Mouse (Mus musculus): ENCODE measurements around the gene Taf3. TPM values are rescaled to one million over a fixed set of nuclear protein-coding genes. Genes with fewer than 3 reads are reported as not detected.

Gene Taf3
- polyA plus RNA-seq, 1 experiment from 2014 or later = 12.6 TPM

DNA sequence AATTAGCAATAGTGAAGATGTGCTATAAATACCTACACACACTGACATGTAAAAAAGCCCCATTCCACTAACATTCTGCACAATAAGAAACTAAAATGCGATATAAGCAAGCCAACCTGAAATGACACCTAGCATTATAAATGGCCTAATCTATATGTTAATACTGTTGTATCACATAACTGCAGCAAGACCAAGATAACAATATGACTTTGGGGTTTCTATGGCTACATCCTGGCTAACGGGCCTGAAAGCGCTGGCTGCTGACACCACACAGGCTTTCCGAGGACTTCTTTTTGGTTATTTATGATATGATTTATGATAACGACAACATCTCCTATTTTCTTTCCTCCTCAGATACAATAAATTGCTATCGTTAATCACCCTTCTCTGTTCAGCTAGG is 90.4 kb downstream of the Taf3 start:
- Histone ChIP-seq H3K9ac (ENCODE audit: low read depth, low read length) (no peak overlapping the region), H3K36me3 (ENCODE audit: insufficient read depth, low read length) (no peaks in the 10 kb centered on the region), H3K4me1 (replicated peaks; ENCODE audit: insufficient read depth, low read length) (peaks cover 8% of the 10 kb centered on the region; the same call in 1 of the 2 replicates), H3K4me2 (ENCODE audit: low read length) (no peak overlapping the region), H3K9me3 (replicated peaks; ENCODE audit: low read length) (no peaks in the 10 kb centered on the region), H3K4me3 (replicated peaks; ENCODE audit: low read depth, low read length) (no peak overlapping the region), H3K27me3 (ENCODE audit: insufficient read depth, low read length) (no peaks in the 10 kb centered on the region), H3K27ac (no peak overlapping the region)
- ATAC-seq (replicated peaks; ENCODE audit: low FRiP score, low read depth) (no peak), DNase-seq (ENCODE audit: low spot score) (no peak)
- no peak for TF ChIP-seq CTCF (IDR thresholded peaks at IDR 0.05; ENCODE audit: low read depth)
- WGBS = 52% methylated on average over 6 of the region's 6 CpGs

DNA sequence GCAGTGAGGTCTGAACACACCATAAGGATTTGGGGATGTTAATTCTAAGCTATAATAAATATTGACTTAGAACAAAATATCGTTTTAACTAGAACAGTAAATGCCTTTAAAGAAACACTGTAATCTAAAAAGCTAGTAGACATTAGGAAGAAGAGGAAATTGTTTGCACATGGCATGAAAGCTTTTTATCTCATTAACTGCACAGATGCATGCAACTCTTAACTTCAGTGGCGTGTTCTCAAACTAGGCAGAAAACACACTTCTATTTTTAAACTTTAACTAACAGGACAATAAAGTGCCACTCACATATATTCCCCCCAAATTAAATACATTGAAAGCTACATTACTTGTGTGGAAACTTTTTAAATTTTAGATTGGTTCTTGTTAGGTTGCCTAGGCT is 91.8 kb downstream of the Taf3 start:
- peaks cover 8% of the 10 kb centered on the region; the same call in 1 of the 2 replicates for H3K4me1 ChIP-seq (replicated peaks; ENCODE audit: insufficient read depth, low read length)
- no peaks in the 10 kb centered on the region for H3K9me3 ChIP-seq (replicated peaks; ENCODE audit: low read length)
- 37% methylated on average over 2 of the region's 2 CpGs for WGBS
- 0 out of 2 replicates have a peak, but pooled peaks cover 5% of the 10 kb centered on the region for H3K36me3 ChIP-seq (ENCODE audit: insufficient read depth, low read length)
- H3K4me3 ChIP-seq (replicated peaks; ENCODE audit: low read depth, low read length) = no peak overlapping the region
- H3K9ac ChIP-seq (ENCODE audit: low read depth, low read length) = no peak overlapping the region
- H3K27me3 ChIP-seq (ENCODE audit: insufficient read depth, low read length) = no peaks in the 10 kb centered on the region
- H3K27ac ChIP-seq = no peak overlapping the region
- DNase-seq (ENCODE audit: low spot score) (no peak), ATAC-seq (replicated peaks; ENCODE audit: low FRiP score, low read depth) (no peak)
- no peak overlapping the region for H3K4me2 ChIP-seq (ENCODE audit: low read length)
- TF ChIP-seq CTCF (IDR thresholded peaks at IDR 0.05; ENCODE audit: low read depth) = no peak

DNA sequence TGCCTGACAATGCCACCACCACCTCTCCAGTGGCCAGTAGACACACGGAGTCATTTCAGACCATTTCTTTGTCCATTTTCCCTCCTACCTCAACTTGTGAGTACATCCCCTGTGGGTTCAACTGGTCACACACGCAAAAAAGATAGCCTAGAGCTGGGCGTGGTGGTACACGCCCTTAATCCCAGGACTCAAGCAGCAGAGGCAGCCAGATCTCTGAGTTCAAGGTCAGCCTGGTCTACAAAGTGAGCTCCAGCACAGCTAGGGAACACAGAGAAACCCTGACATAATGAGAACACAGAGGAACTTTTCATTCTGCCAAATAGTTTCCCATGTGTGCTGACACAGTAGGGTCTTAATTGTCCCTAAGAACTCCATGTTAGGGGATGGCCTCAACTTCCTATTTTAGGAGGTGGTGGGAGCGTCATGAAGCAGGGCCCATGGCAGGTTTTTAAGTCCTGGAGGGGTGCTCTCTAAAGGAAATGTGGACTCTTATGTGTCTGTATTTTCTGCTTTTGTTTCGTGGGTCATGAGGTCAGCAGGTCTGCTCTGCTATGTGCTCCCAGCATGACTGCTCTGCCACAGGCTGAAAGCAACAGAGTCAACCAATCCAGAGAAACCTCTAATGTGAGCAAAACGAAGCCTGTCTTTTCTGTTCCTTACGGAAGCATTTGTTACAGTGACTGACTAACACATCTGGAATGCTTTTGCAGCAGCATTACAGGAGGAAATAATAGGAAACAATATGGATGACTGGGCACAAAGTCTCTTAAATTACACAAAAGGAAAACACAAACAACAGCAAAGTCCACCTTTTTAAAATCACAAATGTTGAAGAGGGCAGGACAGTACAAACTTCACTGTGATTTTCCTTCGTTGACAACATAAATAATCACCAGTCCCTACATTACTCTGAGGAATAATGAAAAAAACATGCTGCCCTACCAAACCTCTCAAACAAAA is 92.5 kb downstream of the Taf3 start:
- Histone ChIP-seq H3K27me3 (ENCODE audit: insufficient read depth, low read length) (no peaks in the 10 kb centered on the region), H3K4me2 (ENCODE audit: low read length) (no peak overlapping the region), H3K4me1 (replicated peaks; ENCODE audit: insufficient read depth, low read length) (peaks cover 8% of the 10 kb centered on the region; the same call in 1 of the 2 replicates), H3K4me3 (replicated peaks; ENCODE audit: low read depth, low read length) (no peak overlapping the region), H3K27ac (no peak overlapping the region; the same call in 1 of the 2 replicates), H3K9ac (ENCODE audit: low read depth, low read length) (no peak overlapping the region), H3K9me3 (replicated peaks; ENCODE audit: low read length) (no peaks in the 10 kb centered on the region), H3K36me3 (ENCODE audit: insufficient read depth, low read length) (0 out of 2 replicates have a peak, but pooled peaks cover 5% of the 10 kb centered on the region)
- peak; percentile 43 for DNase-seq (ENCODE audit: low spot score)
- no peak for ATAC-seq (replicated peaks; ENCODE audit: low FRiP score, low read depth)
- WGBS = 58% methylated on average over 9 of the region's 9 CpGs
- no peak for TF ChIP-seq CTCF (IDR thresholded peaks at IDR 0.05; ENCODE audit: low read depth)

DNA sequence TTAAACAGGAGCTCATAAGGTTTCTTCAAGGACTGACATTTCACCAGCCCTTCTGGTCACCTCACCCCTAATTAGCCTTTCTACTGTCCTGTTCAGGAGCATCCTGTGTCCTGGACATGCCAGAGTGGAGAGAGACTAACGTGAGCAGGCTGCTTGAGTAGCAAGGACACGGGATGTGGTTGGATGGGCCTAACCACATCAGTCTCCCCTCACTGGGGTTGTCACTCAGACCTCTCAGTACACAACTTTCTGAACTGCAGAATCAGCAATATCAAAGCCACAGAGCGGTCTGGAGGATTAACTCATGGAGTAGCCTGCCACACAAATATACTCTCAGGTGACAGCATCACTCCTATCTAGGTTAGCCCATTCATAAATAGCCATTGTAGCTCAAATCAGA is 101.7 kb downstream of the Taf3 start:
- H3K4me2 ChIP-seq (ENCODE audit: low read length) = no peak overlapping the region
- ATAC-seq (replicated peaks; ENCODE audit: low FRiP score, low read depth) = no peak
- no peaks in the 10 kb centered on the region for H3K27me3 ChIP-seq (ENCODE audit: insufficient read depth, low read length)
- no peak overlapping the region for H3K9ac ChIP-seq (ENCODE audit: low read depth, low read length)
- no peak overlapping the region for H3K27ac ChIP-seq
- DNase-seq (ENCODE audit: low spot score) = no peak
- no peak overlapping the region for H3K4me3 ChIP-seq (replicated peaks; ENCODE audit: low read depth, low read length)
- H3K4me1 ChIP-seq (replicated peaks; ENCODE audit: insufficient read depth, low read length) = no peaks in the 10 kb centered on the region
- H3K36me3 ChIP-seq (ENCODE audit: insufficient read depth, low read length) = no peaks in the 10 kb centered on the region
- H3K9me3 ChIP-seq (replicated peaks; ENCODE audit: low read length) = no peaks in the 10 kb centered on the region
- TF ChIP-seq CTCF (IDR thresholded peaks at IDR 0.05; ENCODE audit: low read depth) = no peak
- 65% methylated on average over 3 of the region's 3 CpGs for WGBS

DNA sequence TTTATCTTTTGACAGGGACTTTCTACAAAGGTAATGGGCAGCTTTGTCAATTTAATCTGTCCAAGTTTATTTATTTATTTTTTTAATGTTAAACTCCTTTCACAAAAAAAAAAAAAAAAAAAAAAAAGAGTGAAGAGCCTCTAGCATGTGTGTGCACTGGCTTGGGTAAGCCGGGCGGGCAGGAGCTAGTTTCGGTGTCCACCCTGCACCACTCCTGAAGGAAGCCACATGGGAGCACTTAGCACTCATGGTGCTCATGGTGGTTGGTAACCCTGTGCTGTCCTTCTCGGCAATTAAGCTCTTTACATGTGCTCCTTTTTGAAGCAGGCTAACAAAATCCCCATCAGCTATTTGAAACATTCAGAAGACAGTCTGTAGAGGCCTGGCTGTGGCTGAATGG is 102.8 kb downstream of the Taf3 start:
- Histone ChIP-seq H3K4me3 (replicated peaks; ENCODE audit: low read depth, low read length) (no peak overlapping the region), H3K4me1 (replicated peaks; ENCODE audit: insufficient read depth, low read length) (no peaks in the 10 kb centered on the region), H3K36me3 (ENCODE audit: insufficient read depth, low read length) (no peaks in the 10 kb centered on the region), H3K27me3 (ENCODE audit: insufficient read depth, low read length) (no peaks in the 10 kb centered on the region), H3K4me2 (ENCODE audit: low read length) (no peak overlapping the region), H3K27ac (no peak overlapping the region), H3K9ac (ENCODE audit: low read depth, low read length) (no peak overlapping the region), H3K9me3 (replicated peaks; ENCODE audit: low read length) (no peaks in the 10 kb centered on the region)
- DNase-seq (ENCODE audit: low spot score) (no peak), ATAC-seq (replicated peaks; ENCODE audit: low FRiP score, low read depth) (no peak)
- TF ChIP-seq CTCF (IDR thresholded peaks at IDR 0.05; ENCODE audit: low read depth) = no peak
- 87% methylated on average over 4 of the region's 4 CpGs for WGBS

DNA sequence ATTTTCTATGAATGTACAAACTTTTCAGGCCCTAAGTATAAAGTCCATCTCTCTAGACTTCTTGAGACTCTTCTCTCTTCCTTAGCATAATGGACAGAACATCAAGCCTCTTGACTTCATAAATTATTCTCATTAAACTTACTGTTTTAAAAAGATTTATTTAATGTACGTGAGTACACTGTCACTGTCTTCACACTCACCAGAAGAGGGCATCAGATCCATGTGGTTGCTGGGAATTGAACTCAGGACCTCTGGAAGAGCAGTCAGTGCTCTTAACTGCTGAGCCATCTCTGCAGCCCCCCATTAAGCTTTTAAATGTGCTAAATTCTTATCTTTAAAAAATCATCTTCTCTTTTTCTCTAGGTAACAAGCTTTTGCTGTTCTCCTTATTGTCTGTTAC is 105.4 kb downstream of the Taf3 start:
- peak; percentile 30 for TF ChIP-seq CTCF (IDR thresholded peaks at IDR 0.05; ENCODE audit: low read depth)
- H3K4me1 ChIP-seq (replicated peaks; ENCODE audit: insufficient read depth, low read length) = no peaks in the 10 kb centered on the region
- H3K9ac ChIP-seq (ENCODE audit: low read depth, low read length) = no peak overlapping the region
- no peak overlapping the region for H3K4me3 ChIP-seq (replicated peaks; ENCODE audit: low read depth, low read length)
- H3K4me2 ChIP-seq (ENCODE audit: low read length) = no peak overlapping the region
- H3K9me3 ChIP-seq (replicated peaks; ENCODE audit: low read length) = no peaks in the 10 kb centered on the region
- ATAC-seq (replicated peaks; ENCODE audit: low FRiP score, low read depth) (no peak), DNase-seq (ENCODE audit: low spot score) (no peak)
- no peak overlapping the region for H3K27ac ChIP-seq
- 83% methylated on average over 1 of the region's 1 CpGs for WGBS
- no peaks in the 10 kb centered on the region for H3K36me3 ChIP-seq (ENCODE audit: insufficient read depth, low read length)
- H3K27me3 ChIP-seq (ENCODE audit: insufficient read depth, low read length) = no peaks in the 10 kb centered on the region
